Mouse (Mus musculus) embryo, embryonic 11 days (tissue): ENCODE data around the gene Sidt2.

ENCODE experiments used
- DNase-seq: peaks from one replicate; pipeline ENCODE4 v3.0.0-alpha.2; 2015

The Sidt2 gene

DNA sequence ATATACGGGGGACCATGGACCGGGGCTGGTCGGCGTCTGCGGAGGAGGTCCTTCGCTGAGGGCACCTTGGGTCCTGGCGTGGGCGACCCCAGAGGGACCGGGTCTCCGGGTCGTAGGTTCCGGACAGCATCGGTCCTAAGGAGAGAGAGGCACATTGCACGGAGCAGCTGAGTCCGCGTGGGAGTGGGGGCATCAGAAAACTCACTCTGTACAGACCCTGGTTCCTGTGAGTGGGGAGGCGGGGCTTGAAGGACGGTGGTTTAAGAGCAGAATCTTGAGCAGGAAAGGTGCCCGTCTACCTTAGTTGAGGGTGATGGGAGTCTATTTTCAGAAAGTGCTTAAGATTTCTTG lies 48.0 kb downstream of the Sidt2 start:
- no peak for DNase-seq

- peak; percentile 94 for DNase-seq
Measured at GRCm38 (mm10) chr9:45906355-45907077, 48.5 kb downstream of the Sidt2 start, which contains the start of the genes Pcsk7 and Rnf214. TSS of gene Pcsk7 (plus strand) at chr9:45906497. TSS of gene Rnf214 (minus strand) at chr9:45906911.

DNA sequence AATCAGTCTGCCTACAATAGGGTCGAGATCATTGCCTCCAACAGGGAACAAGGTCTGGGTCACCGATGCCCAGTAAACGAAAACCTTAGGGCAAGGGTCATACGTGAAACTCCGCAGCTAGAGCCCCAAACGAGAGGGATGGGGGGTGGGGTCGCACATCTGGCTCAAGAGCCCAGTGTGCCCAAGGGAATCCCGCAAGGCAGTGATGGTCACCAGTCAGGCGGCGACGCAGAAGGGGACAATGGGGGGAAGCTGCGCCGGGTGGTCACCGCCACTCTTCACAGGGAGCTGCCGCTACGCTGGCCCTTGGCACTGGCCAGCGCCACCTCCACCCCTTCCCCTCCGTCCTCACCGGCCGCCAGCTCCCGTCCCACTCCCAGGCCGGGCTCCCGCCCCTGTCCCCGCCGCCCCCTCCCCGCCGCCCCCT lies 49.2 kb downstream of the Sidt2 start:
- DNase-seq = peak; percentile 57

GRCm38 (mm10) chr9:45905196-45905595 lies 49.9 kb downstream of the Sidt2 start:
- DNase-seq = no peak

GRCm38 (mm10) chr9:45893681-45894080 lies 61.4 kb downstream of the Sidt2 start:
- DNase-seq = no peak
